Mouse (Mus musculus): ENCODE results near the gene Fgf22. TPM values are rescaled to one million over a fixed set of nuclear protein-coding genes. Genes with fewer than 3 reads are reported as not detected.

Gene Fgf22
- polyA plus RNA-seq, 1 experiment: 0.26 TPM

GRCm38 (mm10) chr10:79783050-79783449 lies 28.2 kb downstream of the Fgf22 start:
- Histone ChIP-seq H3K36me3 (ENCODE audit: control insufficient read depth, insufficient read depth) (no peaks in the 10 kb centered on the region), H3K4me2 (ENCODE audit: low read depth) (no peak overlapping the region), H3K4me3 (no peak overlapping the region), H3ac (ENCODE audit: control insufficient read depth, insufficient read length) (no peak overlapping the region), H3K27me3 (ENCODE audit: control insufficient read depth, insufficient read depth, insufficient read length) (no peaks in the 10 kb centered on the region), H3K79me2 (ENCODE audit: control insufficient read depth, insufficient read depth) (no peaks in the 10 kb centered on the region)
- no peak for TF ChIP-seq CEBPB (IDR thresholded peaks at IDR 0.05; ENCODE audit: insufficient read depth, poor library complexity, severe bottlenecking)
- TF ChIP-seq REST (IDR thresholded peaks at IDR 0.05; ENCODE audit: insufficient read depth, insufficient read length): no peak
- no peak for TF ChIP-seq MYOD1 (IDR thresholded peaks at IDR 0.05; ENCODE audit: control insufficient read depth in 1 of 3, insufficient read length in 2 of 3, low read depth in 2 of 3)
- TF ChIP-seq USF1 (IDR thresholded peaks at IDR 0.05; ENCODE audit: low read depth): no peak
- TF ChIP-seq SRF (IDR thresholded peaks at IDR 0.05; ENCODE audit: control insufficient read depth, insufficient read length, low read depth): no peak
- no peak for TF ChIP-seq POLR2A (IDR thresholded peaks at IDR 0.05; ENCODE audit: insufficient read length, low read depth)
- TF ChIP-seq TCF12 (IDR thresholded peaks at IDR 0.05; ENCODE audit: insufficient read depth, poor library complexity, severe bottlenecking): no peak
- no peak for TF ChIP-seq MYOG (IDR thresholded peaks at IDR 0.05; ENCODE audit: control insufficient read depth in 1 of 3, insufficient read depth in 1 of 3, insufficient read length in 2 of 3, low read depth in 2 of 3)
- TF ChIP-seq POLR2AphosphoS2 (IDR thresholded peaks at IDR 0.05; ENCODE audit: insufficient read length, low read depth): no peak

- Histone ChIP-seq H3K4me3 (no peak overlapping the region), H3ac (ENCODE audit: control insufficient read depth, insufficient read length) (no peak overlapping the region), H3K27me3 (ENCODE audit: control insufficient read depth, insufficient read depth, insufficient read length) (no peaks in the 10 kb centered on the region), H3K36me3 (ENCODE audit: control insufficient read depth, insufficient read depth) (no peaks in the 10 kb centered on the region), H3K79me2 (ENCODE audit: control insufficient read depth, insufficient read depth) (no peaks in the 10 kb centered on the region), H3K4me2 (ENCODE audit: low read depth) (no peak overlapping the region)
- TF ChIP-seq MYOG (IDR thresholded peaks at IDR 0.05; ENCODE audit: control insufficient read depth in 1 of 3, insufficient read depth in 1 of 3, insufficient read length in 2 of 3, low read depth in 2 of 3): no peak
- TF ChIP-seq POLR2AphosphoS2 (IDR thresholded peaks at IDR 0.05; ENCODE audit: insufficient read length, low read depth): no peak
- TF ChIP-seq MAX (IDR thresholded peaks at IDR 0.05; ENCODE audit: low read depth): no peak
- no peak for TF ChIP-seq REST (IDR thresholded peaks at IDR 0.05; ENCODE audit: insufficient read depth, insufficient read length)
- no peak for TF ChIP-seq USF1 (IDR thresholded peaks at IDR 0.05; ENCODE audit: low read depth)
- no peak for TF ChIP-seq MYOD1 (IDR thresholded peaks at IDR 0.05; ENCODE audit: control insufficient read depth in 1 of 3, insufficient read length in 2 of 3, low read depth in 2 of 3)
- TF ChIP-seq TCF12 (IDR thresholded peaks at IDR 0.05; ENCODE audit: insufficient read depth, poor library complexity, severe bottlenecking): no peak
- TF ChIP-seq POLR2A (IDR thresholded peaks at IDR 0.05; ENCODE audit: insufficient read length, low read depth): no peak
- no peak for TF ChIP-seq E2F4 (IDR thresholded peaks at IDR 0.05; ENCODE audit: insufficient read depth)
- no peak for TF ChIP-seq SRF (IDR thresholded peaks at IDR 0.05; ENCODE audit: control insufficient read depth, insufficient read length, low read depth)
- TF ChIP-seq TCF3 (IDR thresholded peaks at IDR 0.05; ENCODE audit: insufficient read length, low read depth): no peak
- TF ChIP-seq CEBPB (IDR thresholded peaks at IDR 0.05; ENCODE audit: insufficient read depth, poor library complexity, severe bottlenecking): no peak
Measured at GRCm38 (mm10) chr10:79783920-79784800, 29.3 kb downstream of the Fgf22 start.

- Histone ChIP-seq H3K36me3 (ENCODE audit: control insufficient read depth, insufficient read depth) (no peaks in the 10 kb centered on the region), H3K79me2 (ENCODE audit: control insufficient read depth, insufficient read depth) (no peaks in the 10 kb centered on the region), H3K4me2 (ENCODE audit: low read depth) (no peak overlapping the region), H3K4me3 (no peak overlapping the region), H3K27me3 (ENCODE audit: control insufficient read depth, insufficient read depth, insufficient read length) (no peaks in the 10 kb centered on the region), H3ac (ENCODE audit: control insufficient read depth, insufficient read length) (no peak overlapping the region)
- TF ChIP-seq REST (IDR thresholded peaks at IDR 0.05; ENCODE audit: insufficient read depth, insufficient read length) (no peak), SRF (IDR thresholded peaks at IDR 0.05; ENCODE audit: control insufficient read depth, insufficient read length, low read depth) (no peak), POLR2AphosphoS2 (IDR thresholded peaks at IDR 0.05; ENCODE audit: insufficient read length, low read depth) (no peak), MYOG (IDR thresholded peaks at IDR 0.05; ENCODE audit: control insufficient read depth in 1 of 3, insufficient read depth in 1 of 3, insufficient read length in 2 of 3, low read depth in 2 of 3) (no peak), MYOD1 (IDR thresholded peaks at IDR 0.05; ENCODE audit: control insufficient read depth in 1 of 3, insufficient read length in 2 of 3, low read depth in 2 of 3) (no peak), E2F4 (IDR thresholded peaks at IDR 0.05; ENCODE audit: insufficient read depth) (no peak), USF1 (IDR thresholded peaks at IDR 0.05; ENCODE audit: low read depth) (no peak), CEBPB (IDR thresholded peaks at IDR 0.05; ENCODE audit: insufficient read depth, poor library complexity, severe bottlenecking) (no peak), POLR2A (IDR thresholded peaks at IDR 0.05; ENCODE audit: insufficient read length, low read depth) (no peak), TCF12 (IDR thresholded peaks at IDR 0.05; ENCODE audit: insufficient read depth, poor library complexity, severe bottlenecking) (no peak), TCF3 (IDR thresholded peaks at IDR 0.05; ENCODE audit: insufficient read length, low read depth) (no peak), MAX (IDR thresholded peaks at IDR 0.05; ENCODE audit: low read depth) (no peak)
Measured at GRCm38 (mm10) chr10:79788386-79789158, 33.7 kb downstream of the Fgf22 start.

GRCm38 (mm10) chr10:79789581-79789980 lies 34.7 kb downstream of the Fgf22 start:
- no peaks in the 10 kb centered on the region for H3K36me3 ChIP-seq (ENCODE audit: control insufficient read depth, insufficient read depth)
- no peaks in the 10 kb centered on the region for H3K79me2 ChIP-seq (ENCODE audit: control insufficient read depth, insufficient read depth)
- H3K4me2 ChIP-seq (ENCODE audit: low read depth): no peak overlapping the region
- no peak overlapping the region for H3K4me3 ChIP-seq
- H3ac ChIP-seq (ENCODE audit: control insufficient read depth, insufficient read length): no peak overlapping the region
- TF ChIP-seq REST (IDR thresholded peaks at IDR 0.05; ENCODE audit: insufficient read depth, insufficient read length): no peak
- no peaks in the 10 kb centered on the region for H3K27me3 ChIP-seq (ENCODE audit: control insufficient read depth, insufficient read depth, insufficient read length)
